Mouse (Mus musculus) intestine, embryonic 14.5 days (tissue): ENCODE measurements around the gene Ndufb3. TPM values are rescaled to one million over a fixed set of nuclear protein-coding genes. Genes with fewer than 3 reads are reported as not detected.
"Not testable (repeated sequence)": the region's sequence is repeated elsewhere in the genome, so short reads cannot be mapped to it uniquely, and the experiment has no call there.

ENCODE experiments used
- ATAC-seq: fragments of 200-750 bp; cut with Nextera tagmentation; replicated peaks from 2 replicates; pipeline ENCODE4 v1.8.0; 2017; ENCODE audit warnings: low read depth, moderate number of reproducible peaks, moderate TSS enrichment, moderate library complexity; ENCODE audit not compliant: low FRiP score, low TSS enrichment
- DNase-seq: peaks from one replicate; pipeline ENCODE4 v3.0.0-alpha.2; 2018; ENCODE audit warnings: low spot score
- H3K27ac ChIP-seq: fragments of 300-500 bp; sonication (generic); 2 replicates; pipeline ENCODE4 v1.5.1; 2014; ENCODE audit warnings: low read depth, mild to moderate bottlenecking, control low read depth
- H3K27me3 ChIP-seq: fragments of 300-500 bp; sonication (generic); replicated peaks from 2 replicates; pipeline ENCODE4 v1.6.1; 2014; ENCODE audit warnings: low read length, control low read depth; ENCODE audit not compliant: control insufficient read depth, insufficient read depth
- H3K36me3 ChIP-seq: fragments of 300-500 bp; sonication (generic); 2 replicates; pipeline ENCODE4 v1.6.1; 2014; ENCODE audit warnings: low read length, control low read depth; ENCODE audit not compliant: control insufficient read depth, insufficient read depth
- H3K4me1 ChIP-seq: fragments of 300-500 bp; sonication (generic); replicated peaks from 2 replicates; pipeline ENCODE4 v1.6.1; 2014; ENCODE audit warnings: low read length, control low read depth, mixed read lengths; ENCODE audit not compliant: control insufficient read depth, insufficient read depth
- H3K4me2 ChIP-seq: fragments of 300-500 bp; sonication (generic); 2 replicates; pipeline ENCODE4 v1.6.1; 2014; ENCODE audit warnings: low read length
- H3K4me3 ChIP-seq: fragments of 300-500 bp; sonication (generic); 2 replicates; pipeline ENCODE4 v1.5.1; 2014; ENCODE audit warnings: low read depth, low read length, control low read depth, mixed read lengths
- H3K9ac ChIP-seq: fragments of 300-500 bp; sonication (generic); 2 replicates; pipeline ENCODE4 v1.6.1; 2014; ENCODE audit warnings: mild to moderate bottlenecking, low read length
- H3K9me3 ChIP-seq: fragments of 300-500 bp; sonication (generic); 2 replicates; pipeline ENCODE4 v1.6.1; 2016; ENCODE audit warnings: low read length, control low read depth; ENCODE audit not compliant: control insufficient read depth
- WGBS: fragments of 180-500 bp; shearing (Covaris S2); extraction: QIAGEN DNeasy Blood & Tissue Kit; methylation state at CpG from one replicate; pipeline ENCODE4 v1.1.7; 2014; 5-methylcytosine and 5-hydroxymethylcytosine counted together
- polyA plus RNA-seq: library from polyadenylated mRNA; unstranded; fragments of >200 nt; fragmentation: Nextera tagmentation; extraction: Ambion mirVana; gene quantifications from 2 replicates; pipeline ENCODE4 v1.2.1, GENCODE M21; 2014

The Ndufb3 gene
- polyA plus RNA-seq, 1 experiment from 2014 or later = 192 TPM

GRCm38 (mm10) chr1:58621996-58622748 lies 36.0 kb downstream of the Ndufb3 start:
- no peak overlapping the region for H3K9ac ChIP-seq
- H3K27me3 ChIP-seq = no peaks in the 10 kb centered on the region
- 47% methylated on average over 7 of the region's 7 CpGs for WGBS
- H3K36me3 ChIP-seq = no peaks in the 10 kb centered on the region
- DNase-seq (no peak), ATAC-seq (no peak)
- no peaks in the 10 kb centered on the region for H3K9me3 ChIP-seq
- H3K4me1 ChIP-seq = peaks cover 8% of the 10 kb centered on the region; the same call in 1 of the 2 replicates
- no peak overlapping the region for H3K4me2 ChIP-seq
- H3K27ac ChIP-seq = no peak overlapping the region
- no peak overlapping the region for H3K4me3 ChIP-seq

GRCm38 (mm10) chr1:58628847-58629246 lies 42.7 kb downstream of the Ndufb3 start:
- not testable (repeated sequence) for H3K9me3 ChIP-seq

More at GRCm38 (mm10) chr1:58628847-58629246, 42.7 kb downstream of the Ndufb3 start:
- ATAC-seq, H3K9ac ChIP-seq, DNase-seq, H3K4me2 ChIP-seq, H3K27ac ChIP-seq, H3K4me3 ChIP-seq, H3K36me3 ChIP-seq, H3K27me3 ChIP-seq, H3K4me1 ChIP-seq: not testable (repeated sequence)
- WGBS = 70% methylated on average over 1 of the region's 2 CpGs

Other genes with a start within 250 kb of the Ndufb3 start
- 357 and 398 TPM in 2 replicates for gene Bzw1, start 193.5 kb upstream of the Ndufb3 start, polyA plus RNA-seq
- gene Clk1, start 162.3 kb upstream of the Ndufb3 start, polyA plus RNA-seq = 170 and 203 TPM in 2 replicates
- 53.1 and 55.3 TPM in 2 replicates for gene Nif3l1, start 141.2 kb upstream of the Ndufb3 start, polyA plus RNA-seq
- 58.7 and 64.1 TPM in 2 replicates for gene Ppil3, start 140.9 kb upstream of the Ndufb3 start, polyA plus RNA-seq
- gene Orc2, start 81.3 kb upstream of the Ndufb3 start, polyA plus RNA-seq = 27.6 and 31.0 TPM in 2 replicates
- gene Fam126b, start 61 bp upstream of the Ndufb3 start, polyA plus RNA-seq = 9.1 and 9.2 TPM in 2 replicates
- 0.13 TPM in 1 of 2 replicates, not detected in the other for gene Als2cr12, start 109.6 kb downstream of the Ndufb3 start, polyA plus RNA-seq
- 26.1 and 27.1 TPM in 2 replicates for gene Cflar, start 125.1 kb downstream of the Ndufb3 start, polyA plus RNA-seq
- gene Casp8, start 209.0 kb downstream of the Ndufb3 start, polyA plus RNA-seq = 39.4 and 42.8 TPM in 2 replicates